14 mouse cellular contexts compared by ENCODE assay signal in the genomic region with DNA sequence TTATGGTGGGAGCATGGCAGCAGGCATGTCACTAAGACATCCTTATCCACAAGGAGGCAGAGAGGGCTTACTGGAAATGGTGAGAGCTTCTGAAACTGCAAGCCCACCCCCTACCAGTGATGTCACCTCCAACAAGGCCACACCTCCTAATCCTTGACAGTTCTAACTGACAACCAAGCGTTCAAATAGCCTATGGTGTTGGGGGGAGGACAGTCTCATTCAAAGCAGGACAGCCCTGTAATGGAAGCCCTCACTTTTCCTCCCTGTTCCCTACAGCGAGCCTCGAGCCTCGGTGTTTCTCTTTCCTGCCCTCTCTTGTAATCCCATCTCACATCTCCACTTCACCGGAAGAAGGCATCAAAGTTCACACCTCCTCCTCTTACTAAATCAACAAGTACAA.
"Had no signal": no experiment of that assay in that cellular context is flagged by ENCODE, and none has a peak within 500 bp of the region (broad histone marks: within the 10 kb centered on the region; RNA-seq: fewer than 3 reads in every experiment).

No protein-coding gene starts in this region.

- H3K9ac ChIP-seq: limb, embryonic 12.5 days; liver, embryonic 14.5 days; midbrain, embryonic 12.5 days; neural tube, embryonic 13.5 days had no signal

- H3K27me3 ChIP-seq: limb, embryonic 12.5 days; neural tube, embryonic 13.5 days had no signal

- H3K36me3 ChIP-seq: limb, embryonic 12.5 days; midbrain, embryonic 12.5 days; neural tube, embryonic 13.5 days had no signal

- H3K27ac ChIP-seq: layer of hippocampus, adult 2 months; limb, embryonic 12.5 days; liver, embryonic 14.5 days; midbrain, embryonic 12.5 days; neural tube, embryonic 13.5 days had no signal

- DNase-seq: kidney, adult 9 months; lung, adult 18-20 months; lung, postnatal 4 days; retina, postnatal 1 day; right cerebral cortex, postnatal 4 days; spleen, adult 18-20 months; thymus, adult 18-20 months; thymus, postnatal 14 days had no signal

- H3K9me3 ChIP-seq: limb, embryonic 12.5 days; midbrain, embryonic 12.5 days; neural tube, embryonic 13.5 days had no signal

- ATAC-seq: midbrain, embryonic 16.5 days had no signal

- H3K4me2 ChIP-seq: limb, embryonic 12.5 days; midbrain, embryonic 12.5 days; neural tube, embryonic 13.5 days had no signal

- H3K4me3 ChIP-seq: layer of hippocampus, adult 2 months; limb, embryonic 12.5 days; midbrain, embryonic 12.5 days; neural tube, embryonic 13.5 days had no signal
